Mouse (Mus musculus) A20 (cell line): Measurements from ENCODE around the gene Col27a1.

ENCODE experiments used
- DNase-seq: peaks from one replicate; pipeline ENCODE4 v3.0.0-alpha.2; 2011; ENCODE audit warnings: low read depth, low spot score

Gene Col27a1

GRCm38 (mm10) chr4:63213907-63214621 lies at the start of gene Col27a1:
Gene Col27a1, plus strand, starts transcription at chr4:63214004.
- no peak for DNase-seq

- DNase-seq = no peak
These were observed 48.2 kb upstream of the Col27a1 start for GRCm38 (mm10) chr4:63165636-63166035.

GRCm38 (mm10) chr4:63166323-63166722 lies 47.5 kb upstream of the Col27a1 start:
- DNase-seq = no peak

- no peak for DNase-seq
These were observed 43.7 kb upstream of the Col27a1 start for GRCm38 (mm10) chr4:63170061-63170460.

- no peak for DNase-seq
These were observed 42.7 kb upstream of the Col27a1 start for GRCm38 (mm10) chr4:63171122-63171521.

- DNase-seq = no peak
These were observed 41.7 kb upstream of the Col27a1 start, which contains the start of gene Kif12 for GRCm38 (mm10) chr4:63171969-63172685. Gene Kif12, minus strand, starts transcription at chr4:63172131.

GRCm38 (mm10) chr4:63181556-63181955 lies 32.2 kb upstream of the Col27a1 start:
- peak; percentile 30 for DNase-seq

GRCm38 (mm10) chr4:63186281-63186870 lies 27.4 kb upstream of the Col27a1 start:
- DNase-seq = no peak

- no peak for DNase-seq
These were observed 22.2 kb upstream of the Col27a1 start for GRCm38 (mm10) chr4:63191641-63192040.

GRCm38 (mm10) chr4:63194366-63194765 lies 19.4 kb upstream of the Col27a1 start:
- DNase-seq = no peak

GRCm38 (mm10) chr4:63199366-63199765 lies 14.4 kb upstream of the Col27a1 start:
- DNase-seq = no peak

- DNase-seq = no peak
These were observed 9.9 kb upstream of the Col27a1 start for GRCm38 (mm10) chr4:63203874-63204273.

GRCm38 (mm10) chr4:63205583-63205982 lies 8.2 kb upstream of the Col27a1 start:
- DNase-seq = peak; percentile 51

GRCm38 (mm10) chr4:63215185-63215992 lies 1.6 kb downstream of the Col27a1 start:
- peak; percentile 43 for DNase-seq

GRCm38 (mm10) chr4:63215993-63216531 lies 2.3 kb downstream of the Col27a1 start:
- no peak for DNase-seq

- no peak for DNase-seq
These were observed 2.8 kb downstream of the Col27a1 start for GRCm38 (mm10) chr4:63216566-63216965.

- peak; percentile 29 for DNase-seq
These were observed 3.7 kb downstream of the Col27a1 start for GRCm38 (mm10) chr4:63217513-63217912.

GRCm38 (mm10) chr4:63219059-63219458 lies 5.3 kb downstream of the Col27a1 start:
- DNase-seq = no peak

- no peak for DNase-seq
These were observed 5.8 kb downstream of the Col27a1 start for GRCm38 (mm10) chr4:63219635-63220034.

- DNase-seq = no peak
These were observed 7.5 kb downstream of the Col27a1 start for GRCm38 (mm10) chr4:63221096-63221958.
